Mouse (Mus musculus): ENCODE results near the gene Pax8. TPM values are rescaled to one million over a fixed set of nuclear protein-coding genes. Genes with fewer than 3 reads are reported as not detected.

Gene Pax8
- polyA plus RNA-seq, 1 experiment from 2014 or later: 3.3 TPM

GRCm38 (mm10) chr2:24479906-24480305, 4.5 kb upstream of the Pax8 start:
- no peak for ATAC-seq (replicated peaks)
- no peak overlapping the region for H3K4me3 ChIP-seq
- 72% methylated on average over 2 of the region's 2 CpGs for WGBS

GRCm38 (mm10) chr2:24479151-24479550, 3.8 kb upstream of the Pax8 start:
- H3K27me3 ChIP-seq (replicated peaks): peaks cover 41% of the 10 kb centered on the region
- peaks cover 4% of the 10 kb centered on the region for H3K4me1 ChIP-seq
- H3K9me3 ChIP-seq: no peaks in the 10 kb centered on the region
- H3K9ac ChIP-seq: no peak overlapping the region
- no peak overlapping the region for H3K27ac ChIP-seq
- H3K4me2 ChIP-seq: no peak overlapping the region
- WGBS: 12% methylated on average over 1 of the region's 1 CpGs
- ATAC-seq (replicated peaks): no peak
- H3K4me3 ChIP-seq: no peak overlapping the region
- no peaks in the 10 kb centered on the region for H3K36me3 ChIP-seq (replicated peaks)

More at GRCm38 (mm10) chr2:24479906-24480305, 4.5 kb upstream of the Pax8 start:
- no peak overlapping the region for H3K9ac ChIP-seq
- no peaks in the 10 kb centered on the region for H3K36me3 ChIP-seq (replicated peaks)
- no peak overlapping the region for H3K27ac ChIP-seq
- H3K27me3 ChIP-seq (replicated peaks): peaks cover 34% of the 10 kb centered on the region
- no peak overlapping the region for H3K4me2 ChIP-seq
- no peaks in the 10 kb centered on the region; the same call in 1 of the 2 replicates for H3K4me1 ChIP-seq
- no peaks in the 10 kb centered on the region for H3K9me3 ChIP-seq

- ATAC-seq (replicated peaks): no peak
- Histone ChIP-seq H3K9ac (no peak overlapping the region), H3K27me3 (replicated peaks) (peaks cover 46% of the 10 kb centered on the region), H3K36me3 (replicated peaks) (no peaks in the 10 kb centered on the region), H3K4me2 (no peak overlapping the region), H3K4me1 (peaks cover 9% of the 10 kb centered on the region), H3K27ac (no peak overlapping the region), H3K9me3 (no peaks in the 10 kb centered on the region), H3K4me3 (no peak overlapping the region)
- WGBS: 47% methylated on average over 4 of the region's 4 CpGs
Observed at GRCm38 (mm10) chr2:24478611-24479010, 3.2 kb upstream of the Pax8 start.

GRCm38 (mm10) chr2:24474514-24475378, 653 bp downstream of the Pax8 start:
- peaks cover 12% of the 10 kb centered on the region for H3K4me1 ChIP-seq
- WGBS: 8% methylated on average over 29 of the region's 29 CpGs
- ATAC-seq (replicated peaks): peak; percentile 48
- no peak overlapping the region for H3K27ac ChIP-seq
- no peaks in the 10 kb centered on the region for H3K36me3 ChIP-seq (replicated peaks)
- H3K9ac ChIP-seq: no peak overlapping the region; the same call in 1 of the 2 replicates
- H3K9me3 ChIP-seq: no peaks in the 10 kb centered on the region
- peak overlapping the region; percentile 34 for H3K4me3 ChIP-seq
- peaks cover 64% of the 10 kb centered on the region for H3K27me3 ChIP-seq (replicated peaks)
- peak overlapping the region; percentile 62 for H3K4me2 ChIP-seq

GRCm38 (mm10) chr2:24473641-24474511, 1.5 kb downstream of the Pax8 start:
- peaks cover 59% of the 10 kb centered on the region for H3K27me3 ChIP-seq (replicated peaks)
- H3K4me2 ChIP-seq: peak overlapping the region; percentile 62
- peak; percentile 62 for ATAC-seq (replicated peaks)
- peaks cover 12% of the 10 kb centered on the region for H3K4me1 ChIP-seq
- no peak overlapping the region for H3K27ac ChIP-seq
- H3K9ac ChIP-seq: peak overlapping the region; percentile 31; the same call in 1 of the 2 replicates
- no peaks in the 10 kb centered on the region for H3K9me3 ChIP-seq
- under 1% methylated on average over 56 of the region's 56 CpGs for WGBS
- peak overlapping the region; percentile 34 for H3K4me3 ChIP-seq
- H3K36me3 ChIP-seq (replicated peaks): no peaks in the 10 kb centered on the region

- H3K27me3 ChIP-seq (replicated peaks): peaks cover 53% of the 10 kb centered on the region
Observed at GRCm38 (mm10) chr2:24472677-24473076, 2.7 kb downstream of the Pax8 start.

GRCm38 (mm10) chr2:24472111-24472510, 3.3 kb downstream of the Pax8 start:
- H3K27me3 ChIP-seq (replicated peaks): peaks cover 51% of the 10 kb centered on the region
- no peaks in the 10 kb centered on the region for H3K9me3 ChIP-seq
- H3K4me2 ChIP-seq: no peak overlapping the region
- no peaks in the 10 kb centered on the region for H3K36me3 ChIP-seq (replicated peaks)
- H3K9ac ChIP-seq: no peak overlapping the region
- ATAC-seq (replicated peaks): no peak
- 7% methylated on average over 7 of the region's 7 CpGs for WGBS
- H3K4me3 ChIP-seq: no peak overlapping the region
- H3K4me1 ChIP-seq: peaks cover 12% of the 10 kb centered on the region
- H3K27ac ChIP-seq: no peak overlapping the region

More at GRCm38 (mm10) chr2:24472677-24473076, 2.7 kb downstream of the Pax8 start:
- Histone ChIP-seq H3K4me2 (no peak overlapping the region), H3K4me3 (no peak overlapping the region), H3K27ac (no peak overlapping the region), H3K36me3 (replicated peaks) (no peaks in the 10 kb centered on the region), H3K9ac (no peak overlapping the region), H3K9me3 (no peaks in the 10 kb centered on the region), H3K4me1 (peaks cover 12% of the 10 kb centered on the region)
- WGBS: 7% methylated on average over 11 of the region's 11 CpGs
- ATAC-seq (replicated peaks): no peak

GRCm38 (mm10) chr2:24469102-24469501, 6.3 kb downstream of the Pax8 start:
- 73% methylated on average over 4 of the region's 4 CpGs for WGBS
- Histone ChIP-seq H3K27ac (no peak overlapping the region), H3K27me3 (replicated peaks) (peaks cover 22% of the 10 kb centered on the region), H3K36me3 (replicated peaks) (no peaks in the 10 kb centered on the region), H3K9me3 (no peaks in the 10 kb centered on the region), H3K4me2 (no peak overlapping the region), H3K9ac (no peak overlapping the region), H3K4me1 (peaks cover 7% of the 10 kb centered on the region), H3K4me3 (no peak overlapping the region)
- no peak for ATAC-seq (replicated peaks)

GRCm38 (mm10) chr2:24468430-24468829, 7.0 kb downstream of the Pax8 start:
- no peak overlapping the region for H3K4me3 ChIP-seq
- no peaks in the 10 kb centered on the region for H3K9me3 ChIP-seq
- H3K9ac ChIP-seq: no peak overlapping the region
- H3K4me1 ChIP-seq: peaks cover under 1% of the 10 kb centered on the region; the same call in 1 of the 2 replicates
- ATAC-seq (replicated peaks): no peak
- no peak overlapping the region for H3K27ac ChIP-seq
- 88% methylated on average over 1 of the region's 1 CpGs for WGBS
- H3K36me3 ChIP-seq (replicated peaks): no peaks in the 10 kb centered on the region
- H3K27me3 ChIP-seq (replicated peaks): peaks cover 16% of the 10 kb centered on the region
- no peak overlapping the region for H3K4me2 ChIP-seq

- Histone ChIP-seq H3K27ac (no peak overlapping the region), H3K9me3 (no peaks in the 10 kb centered on the region), H3K27me3 (replicated peaks) (peaks cover 9% of the 10 kb centered on the region), H3K36me3 (replicated peaks) (no peaks in the 10 kb centered on the region), H3K4me3 (no peak overlapping the region), H3K4me2 (no peak overlapping the region), H3K4me1 (no peaks in the 10 kb centered on the region), H3K9ac (no peak overlapping the region)
- WGBS: 9% methylated on average over 1 of the region's 1 CpGs
- ATAC-seq (replicated peaks): no peak
Observed at GRCm38 (mm10) chr2:24467156-24467555, 8.2 kb downstream of the Pax8 start.

- Histone ChIP-seq H3K4me1 (no peaks in the 10 kb centered on the region), H3K9me3 (no peaks in the 10 kb centered on the region), H3K27ac (no peak overlapping the region), H3K27me3 (replicated peaks) (no peaks in the 10 kb centered on the region), H3K9ac (no peak overlapping the region), H3K4me3 (no peak overlapping the region), H3K4me2 (no peak overlapping the region), H3K36me3 (replicated peaks) (no peaks in the 10 kb centered on the region)
- WGBS: 39% methylated on average over 2 of the region's 2 CpGs
- no peak for ATAC-seq (replicated peaks)
Observed at GRCm38 (mm10) chr2:24460808-24461127, 14.6 kb downstream of the Pax8 start.

GRCm38 (mm10) chr2:24460112-24460807, 15.1 kb downstream of the Pax8 start:
- H3K27ac ChIP-seq: no peak overlapping the region
- H3K36me3 ChIP-seq (replicated peaks): no peaks in the 10 kb centered on the region
- no peaks in the 10 kb centered on the region for H3K27me3 ChIP-seq (replicated peaks)
- WGBS: 42% methylated on average over 9 of the region's 9 CpGs
- no peak overlapping the region for H3K4me3 ChIP-seq
- ATAC-seq (replicated peaks): no peak
- no peak overlapping the region for H3K4me2 ChIP-seq
- H3K9me3 ChIP-seq: no peaks in the 10 kb centered on the region
- H3K4me1 ChIP-seq: no peaks in the 10 kb centered on the region
- H3K9ac ChIP-seq: no peak overlapping the region

Data from midbrain, embryonic 15.5 days (tissue).